Mouse (Mus musculus) thymus, adult 2 months (tissue): ENCODE results near the gene Slco3a1. TPM values are rescaled to one million over a fixed set of nuclear protein-coding genes. Genes with fewer than 3 reads are reported as not detected.

Experiments
- DNase-seq: peaks from one replicate; pipeline ENCODE4 v3.0.0; 2021
- H3K27ac ChIP-seq: fragments of 200-500 bp; 2 replicates; pipeline ENCODE4 v1.5.1; 2012; ENCODE audit warnings: low read length, control low read depth; ENCODE audit not compliant: control insufficient read depth, insufficient read depth
- H3K27me3 ChIP-seq: fragments of 200-500 bp; 2 replicates; pipeline ENCODE4 v1.6.1; 2012; ENCODE audit warnings: mild to moderate bottlenecking, low read length, moderate library complexity, mixed read lengths; ENCODE audit not compliant: control insufficient read depth, insufficient read depth
- H3K36me3 ChIP-seq: fragments of 200-500 bp; 2 replicates; pipeline ENCODE4 v1.6.1; 2012; ENCODE audit warnings: mild to moderate bottlenecking, low read length, moderate library complexity; ENCODE audit not compliant: control insufficient read depth, insufficient read depth
- H3K4me1 ChIP-seq: fragments of 200-500 bp; replicated peaks from 2 replicates; pipeline ENCODE4 v1.6.1; 2012; ENCODE audit warnings: low read length; ENCODE audit not compliant: control insufficient read depth, insufficient read depth
- H3K4me3 ChIP-seq: fragments of 200-500 bp; 2 replicates; pipeline ENCODE4 v1.5.1; 2012; ENCODE audit warnings: mild to moderate bottlenecking, low read length, control low read depth, moderate library complexity; ENCODE audit not compliant: control insufficient read depth, insufficient read depth
- CTCF ChIP-seq: fragments of 200-500 bp; IDR thresholded peaks from 2 replicates; pipeline ENCODE4 v1.5.1; 2012; ENCODE audit warnings: mild to moderate bottlenecking, control low read depth, low read length, moderate library complexity, borderline replicate concordance; ENCODE audit not compliant: control insufficient read depth, poor library complexity, insufficient read depth; ENCODE audit errors: extremely low read depth
- POLR2A ChIP-seq: fragments of 200-500 bp; IDR thresholded peaks from 2 replicates; pipeline ENCODE4 v1.6.1; 2012; ENCODE audit warnings: mild to moderate bottlenecking, low read length, control low read depth, moderate library complexity; ENCODE audit not compliant: control insufficient read depth, poor library complexity, insufficient read depth; ENCODE audit errors: extremely low read depth
- WGBS: fragments of 180-500 bp; shearing (Covaris S2); methylation state at CpG from one replicate; pipeline ENCODE4 v1.1.7; 2018; 5-methylcytosine and 5-hydroxymethylcytosine counted together
- polyA plus RNA-seq: library from polyadenylated mRNA; depleted of rRNA; stranded (reverse); fragments of >200 nt; gene quantifications from 2 replicates; pipeline ENCODE4 v1.2.3, GENCODE M21; 2012

The Slco3a1 gene
- polyA plus RNA-seq, 1 experiment = 86.0 TPM

- WGBS = 91% methylated on average over 6 of the region's 6 CpGs
- TF ChIP-seq CTCF = no peak
- TF ChIP-seq POLR2A = no peak
- Histone ChIP-seq H3K4me1 (peaks cover 54% of the 10 kb centered on the region), H3K36me3 (no peaks in the 10 kb centered on the region), H3K27ac (no peak overlapping the region), H3K27me3 (no peaks in the 10 kb centered on the region), H3K4me3 (no peak overlapping the region)
- no peak for DNase-seq
Measured at GRCm38 (mm10) chr7:74545498-74545990, 9.0 kb downstream of the Slco3a1 start.

- DNase-seq = peak; percentile 76
- Histone ChIP-seq H3K27ac (peak overlapping the region; percentile 86), H3K4me1 (peaks cover 53% of the 10 kb centered on the region), H3K27me3 (no peaks in the 10 kb centered on the region), H3K4me3 (no peak overlapping the region), H3K36me3 (no peaks in the 10 kb centered on the region)
- TF ChIP-seq CTCF = no peak
- no peak for TF ChIP-seq POLR2A
- WGBS = 14% methylated on average over 7 of the region's 7 CpGs
Measured at GRCm38 (mm10) chr7:74544306-74544705, 10.3 kb downstream of the Slco3a1 start.

GRCm38 (mm10) chr7:74541958-74542357, 12.6 kb downstream of the Slco3a1 start:
- H3K4me1 ChIP-seq = peaks cover 41% of the 10 kb centered on the region
- no peaks in the 10 kb centered on the region for H3K27me3 ChIP-seq
- no peaks in the 10 kb centered on the region for H3K36me3 ChIP-seq
- peak overlapping the region; percentile 36; the same call in 1 of the 2 replicates for H3K27ac ChIP-seq
- 72% methylated on average over 4 of the region's 4 CpGs for WGBS
- TF ChIP-seq CTCF = no peak
- no peak for TF ChIP-seq POLR2A
- no peak overlapping the region for H3K4me3 ChIP-seq
- DNase-seq = no peak

GRCm38 (mm10) chr7:74540933-74541725, 13.5 kb downstream of the Slco3a1 start:
- Histone ChIP-seq H3K27ac (no peak overlapping the region), H3K36me3 (no peaks in the 10 kb centered on the region), H3K27me3 (no peaks in the 10 kb centered on the region), H3K4me3 (no peak overlapping the region), H3K4me1 (peaks cover 34% of the 10 kb centered on the region)
- 77% methylated on average over 7 of the region's 7 CpGs for WGBS
- TF ChIP-seq CTCF (no peak), POLR2A (no peak)
- no peak for DNase-seq

- DNase-seq = no peak
- Histone ChIP-seq H3K27me3 (no peaks in the 10 kb centered on the region), H3K4me1 (peaks cover 16% of the 10 kb centered on the region), H3K27ac (no peak overlapping the region), H3K4me3 (no peak overlapping the region), H3K36me3 (no peaks in the 10 kb centered on the region)
- WGBS = 95% methylated on average over 4 of the region's 4 CpGs
- no peak for TF ChIP-seq CTCF
- no peak for TF ChIP-seq POLR2A
Measured at GRCm38 (mm10) chr7:74536186-74536585, 18.4 kb downstream of the Slco3a1 start.

GRCm38 (mm10) chr7:74531468-74532097, 23.0 kb downstream of the Slco3a1 start:
- WGBS = 64% methylated on average over 7 of the region's 7 CpGs
- no peak overlapping the region for H3K27ac ChIP-seq
- DNase-seq = no peak

More at GRCm38 (mm10) chr7:74531468-74532097, 23.0 kb downstream of the Slco3a1 start:
- no peaks in the 10 kb centered on the region for H3K36me3 ChIP-seq
- H3K4me1 ChIP-seq = peaks cover 21% of the 10 kb centered on the region
- TF ChIP-seq POLR2A (no peak), CTCF (no peak)
- no peaks in the 10 kb centered on the region for H3K27me3 ChIP-seq
- H3K4me3 ChIP-seq = no peak overlapping the region
